Mouse (Mus musculus) monocyte, adult 2 months (primary cell): ENCODE measurements around the gene Itga5.
"Not testable (repeated sequence)": the region's sequence is repeated elsewhere in the genome, so short reads cannot be mapped to it uniquely, and the experiment has no call there.

Experiments used
- DNase-seq, 2 experiments: peaks; one replicate each; pipeline ENCODE4 v3.0.0; 2022; ENCODE audit warnings: low spot score in 2 of 2, low read depth in 1 of 2

Gene Itga5

DNA sequence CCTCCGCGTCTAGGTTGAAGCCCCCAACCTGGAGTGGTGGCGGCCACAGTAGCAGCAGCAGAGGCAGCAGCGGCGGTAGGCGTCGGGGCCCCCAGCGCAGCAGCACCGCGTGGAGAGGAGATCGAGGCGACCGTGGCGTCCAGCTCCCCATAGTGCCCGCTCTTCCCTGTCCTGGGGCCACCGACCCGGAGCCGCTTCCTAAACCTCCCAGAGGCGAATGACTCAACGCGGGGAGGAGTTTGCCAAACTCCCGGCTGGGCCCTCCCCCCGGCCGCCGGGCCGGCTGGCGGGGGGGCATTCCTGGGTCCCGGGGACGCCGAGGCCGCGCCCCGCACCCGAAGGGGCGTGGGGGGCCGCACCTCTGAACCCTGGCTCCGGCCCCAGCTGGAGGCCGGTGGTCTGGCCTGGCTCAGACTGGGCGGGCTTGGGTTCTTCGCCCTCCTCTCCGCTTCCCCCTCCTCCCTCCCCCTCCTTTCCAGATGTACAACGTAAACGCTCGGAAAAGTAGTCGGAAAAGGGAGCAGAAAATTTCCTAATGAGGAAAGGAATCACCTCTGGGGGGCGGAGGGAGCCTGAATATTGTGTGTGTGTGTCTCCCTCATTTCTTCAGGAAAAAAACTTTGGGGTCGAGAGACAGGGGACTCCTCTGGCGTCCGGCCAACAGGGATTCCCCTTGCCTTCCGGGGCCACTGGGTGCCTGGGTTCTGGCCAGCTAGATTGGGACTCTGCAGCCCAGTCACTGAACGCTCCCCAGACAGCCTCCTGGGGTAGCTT lies at the start of gene Itga5:
Itga5 (minus strand) TSS at position 388 of the 774 bp plus-strand sequence.
- DNase-seq: peak in 1 of 2 experiments; percentile 55

DNA sequence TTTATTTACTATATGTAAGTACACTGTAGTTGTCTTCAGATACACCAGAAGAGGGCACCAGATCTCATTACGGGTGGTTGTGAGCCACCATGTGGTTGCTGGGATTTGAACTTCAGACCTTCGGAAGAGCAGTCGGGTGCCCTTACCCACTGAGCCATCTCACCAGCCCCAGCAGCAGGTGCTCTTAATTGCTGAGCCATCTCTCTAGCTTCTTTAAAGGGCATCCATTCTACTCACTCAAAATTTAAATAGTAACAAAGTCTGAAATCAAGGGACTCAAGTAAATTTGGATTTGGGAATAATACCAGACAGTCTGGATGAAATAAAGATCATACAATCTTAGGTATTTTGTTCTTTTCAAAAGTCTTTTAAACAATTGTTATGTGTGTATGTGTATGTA lies 39.0 kb upstream of the Itga5 start:
- not testable (repeated sequence) for DNase-seq

- no peak for DNase-seq
Measured at GRCm38 (mm10) chr15:103401361-103401760, 34.8 kb upstream of the Itga5 start.

DNA sequence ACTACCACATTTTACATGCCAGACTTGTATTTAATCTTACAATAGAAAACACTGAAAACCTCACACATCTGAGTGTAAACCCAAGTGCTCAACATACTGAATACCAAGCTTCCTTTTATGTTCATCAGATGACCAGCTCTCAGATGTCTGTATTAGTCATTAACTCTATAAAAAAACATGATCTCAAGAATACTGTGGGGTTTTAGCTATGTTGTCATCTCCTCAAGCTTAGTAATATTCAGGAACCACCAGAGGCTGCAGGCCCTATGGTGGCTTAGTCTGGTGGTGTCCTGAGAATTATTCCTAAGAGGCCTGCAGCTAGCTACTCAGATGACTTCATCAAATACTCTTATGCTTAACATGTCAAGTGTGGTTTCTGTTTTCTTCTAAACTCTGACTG lies 27.0 kb upstream of the Itga5 start:
- DNase-seq: no peak

GRCm38 (mm10) chr15:103388556-103389145 lies 22.1 kb upstream of the Itga5 start:
- DNase-seq: no peak

DNA sequence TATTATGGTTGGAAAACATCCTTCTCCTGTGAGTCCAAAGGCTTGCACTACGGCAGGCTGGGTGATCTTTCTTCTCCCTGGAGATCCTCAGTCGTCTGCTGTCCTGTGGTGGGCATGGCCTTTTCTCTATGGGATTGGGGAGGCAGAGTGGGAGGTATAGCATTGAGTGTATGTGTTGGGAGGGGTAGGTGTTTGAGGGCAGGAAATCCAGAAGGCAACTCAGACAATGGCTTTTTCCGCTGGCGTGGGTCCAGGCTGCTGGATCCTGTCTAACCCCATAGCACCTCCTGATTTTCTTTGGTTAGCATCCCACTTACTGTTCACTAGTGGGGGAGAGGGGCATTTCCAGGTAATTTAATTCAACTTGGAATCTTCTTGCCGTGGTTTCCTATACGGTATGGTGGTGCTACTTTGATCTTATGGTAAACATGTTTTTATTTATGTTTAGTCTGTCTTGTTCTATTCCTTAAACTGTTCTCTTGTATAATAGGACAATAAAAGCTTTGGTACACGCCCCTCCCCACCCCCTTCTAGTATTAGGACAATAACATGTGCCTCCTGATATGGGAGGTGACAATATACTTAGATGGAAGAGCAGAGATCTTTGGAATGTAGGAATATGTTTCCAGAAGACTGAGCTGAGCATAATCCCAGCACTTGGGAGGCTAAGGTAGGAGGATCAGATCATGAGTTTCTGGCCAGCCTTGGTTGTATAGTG lies 17.4 kb upstream of the Itga5 start:
- DNase-seq: no peak

- DNase-seq: no peak
Measured at GRCm38 (mm10) chr15:103382795-103383406, 16.3 kb upstream of the Itga5 start.

DNA sequence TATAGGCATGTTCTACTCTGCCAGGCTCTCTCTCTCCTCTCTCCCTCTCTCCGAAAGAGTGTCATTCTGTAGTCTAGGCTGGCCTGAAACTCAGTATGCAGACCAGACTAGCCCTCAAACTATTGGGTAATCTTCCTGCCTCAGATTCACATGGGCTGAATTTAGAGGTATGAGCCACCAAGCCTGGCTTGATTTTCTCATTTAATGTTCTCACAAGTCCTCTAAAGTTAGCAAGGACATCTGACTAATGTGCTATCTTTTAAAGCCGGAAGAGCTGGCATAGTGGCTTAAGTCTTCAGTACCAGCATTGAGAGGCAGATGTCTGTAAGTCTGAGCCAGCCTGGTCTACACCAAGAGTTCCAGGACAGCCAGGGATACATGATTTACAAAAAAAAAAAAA lies 15.5 kb upstream of the Itga5 start:
- DNase-seq: no peak

DNA sequence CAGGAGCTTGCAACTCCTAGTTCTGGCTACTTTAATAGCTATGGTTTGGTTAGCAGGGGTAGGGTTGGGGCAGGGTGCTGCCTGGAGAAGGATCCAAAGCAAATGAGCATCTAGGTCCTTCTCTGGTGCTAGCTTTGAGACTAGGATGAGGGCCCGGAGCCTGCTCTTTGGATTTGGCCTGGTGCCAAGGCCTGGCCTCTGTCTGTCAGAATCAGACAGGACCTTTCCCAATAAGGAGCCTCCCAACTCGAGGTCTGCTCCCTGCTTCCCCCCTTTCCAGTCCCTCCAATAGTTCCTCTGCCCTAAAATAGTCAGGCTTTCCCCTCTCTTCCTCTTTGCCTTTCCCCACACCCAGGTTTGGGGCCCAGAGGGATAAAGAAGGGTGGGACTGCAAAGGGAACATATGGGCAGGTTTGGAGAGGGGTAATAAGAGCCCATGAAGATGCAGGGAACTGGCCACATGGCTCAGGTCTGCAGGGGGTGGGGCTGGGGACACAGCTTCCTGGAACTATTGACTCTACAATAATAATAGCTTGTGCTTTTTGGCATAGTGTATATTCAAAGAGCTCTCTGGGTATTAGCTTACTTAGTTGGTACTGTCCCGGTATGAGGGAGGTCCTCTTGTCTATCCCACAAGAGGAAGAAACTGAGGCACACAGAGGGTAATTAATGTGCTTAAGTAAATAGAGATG lies 12.2 kb upstream of the Itga5 start:
- DNase-seq: no peak

GRCm38 (mm10) chr15:103377752-103378664 lies 11.4 kb upstream of the Itga5 start:
- no peak for DNase-seq

- no peak for DNase-seq
Measured at GRCm38 (mm10) chr15:103376837-103377269, 10.3 kb upstream of the Itga5 start.

GRCm38 (mm10) chr15:103375112-103375800 lies 8.7 kb upstream of the Itga5 start:
- DNase-seq: no peak

- DNase-seq: no peak
Measured at GRCm38 (mm10) chr15:103372461-103372860, 5.9 kb upstream of the Itga5 start.

GRCm38 (mm10) chr15:103371741-103372140 lies 5.2 kb upstream of the Itga5 start:
- DNase-seq: no peak

GRCm38 (mm10) chr15:103371208-103371607 lies 4.6 kb upstream of the Itga5 start:
- DNase-seq: no peak

GRCm38 (mm10) chr15:103370462-103370861 lies 3.9 kb upstream of the Itga5 start:
- peak; percentile 67 to 80 for DNase-seq

DNA sequence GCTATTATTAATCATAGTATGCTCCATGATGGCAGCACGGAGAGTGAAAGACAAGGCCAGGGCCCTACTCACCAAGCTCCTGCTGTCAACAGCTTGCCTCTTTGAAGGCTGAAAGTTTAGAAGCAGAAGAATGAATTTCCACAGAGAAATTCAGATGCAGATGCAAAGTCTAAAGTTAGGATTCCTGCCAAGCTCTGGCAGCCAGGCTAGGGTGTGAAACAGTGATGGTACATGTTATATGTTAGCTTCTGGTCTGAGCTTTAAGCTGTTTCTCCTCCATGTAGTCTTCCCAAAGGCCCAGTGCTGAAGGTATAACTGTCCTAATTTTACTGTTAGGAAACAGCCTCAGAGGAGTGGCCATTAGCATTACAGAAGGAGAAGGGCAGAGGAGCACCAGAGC lies 2.6 kb upstream of the Itga5 start:
- DNase-seq: no peak

GRCm38 (mm10) chr15:103368179-103368940 lies 1.8 kb upstream of the Itga5 start:
- DNase-seq: no peak
